Mouse (Mus musculus) liver, embryonic 11.5 days (tissue): ENCODE results near the gene Ralgps1. TPM values are rescaled to one million over a fixed set of nuclear protein-coding genes. Genes with fewer than 3 reads are reported as not detected.

Experiments
- ATAC-seq: fragments of 200-750 bp; cut with Nextera tagmentation; replicated peaks from 2 replicates; pipeline ENCODE4 v1.8.0; 2017; ENCODE audit warnings: moderate number of reproducible peaks, mild to moderate bottlenecking, moderate TSS enrichment, moderate library complexity; ENCODE audit not compliant: low FRiP score
- DNase-seq: peaks from one replicate; pipeline ENCODE4 v3.0.0-alpha.2; 2017; ENCODE audit warnings: low spot score
- H3K27ac ChIP-seq: fragments of 300-500 bp; sonication (generic); 2 replicates; pipeline ENCODE4 v1.5.1; 2014; ENCODE audit warnings: mild to moderate bottlenecking, low read depth, low read length, control low read depth
- H3K27me3 ChIP-seq: fragments of 300-500 bp; sonication (generic); replicated peaks from 2 replicates; pipeline ENCODE4 v1.6.1; 2014; ENCODE audit warnings: low read length, mixed read lengths; ENCODE audit not compliant: control insufficient read depth, insufficient read depth
- H3K36me3 ChIP-seq: fragments of 300-500 bp; sonication (generic); 2 replicates; pipeline ENCODE4 v1.6.1; 2014; ENCODE audit warnings: mild to moderate bottlenecking, low read length, moderate library complexity, mixed read lengths; ENCODE audit not compliant: control insufficient read depth, insufficient read depth
- H3K4me1 ChIP-seq: fragments of 300-500 bp; sonication (generic); replicated peaks from 2 replicates; pipeline ENCODE4 v1.6.1; 2014; ENCODE audit warnings: low read length, mixed read lengths; ENCODE audit not compliant: control insufficient read depth, insufficient read depth
- H3K4me2 ChIP-seq: fragments of 300-500 bp; sonication (generic); 2 replicates; pipeline ENCODE4 v1.6.1; 2014; ENCODE audit warnings: mild to moderate bottlenecking, control low read depth, moderate library complexity
- H3K4me3 ChIP-seq: fragments of 300-500 bp; sonication (generic); 2 replicates; pipeline ENCODE4 v1.5.1; 2014; ENCODE audit warnings: low read depth, low read length, control low read depth
- H3K9ac ChIP-seq: fragments of 300-500 bp; sonication (generic); 2 replicates; pipeline ENCODE4 v1.6.1; 2014; ENCODE audit warnings: low read depth, low read length, control low read depth
- H3K9me3 ChIP-seq: fragments of 300-500 bp; sonication (generic); 2 replicates; pipeline ENCODE4 v1.6.1; 2016; ENCODE audit warnings: low read length, inconsistent platforms, mixed read lengths; ENCODE audit not compliant: control insufficient read depth
- WGBS: fragments of 180-500 bp; shearing (Covaris S2); extraction: QIAGEN DNeasy Blood & Tissue Kit; methylation state at CpG from one replicate; pipeline ENCODE4 v1.1.7; 2014; 5-methylcytosine and 5-hydroxymethylcytosine counted together
- polyA plus RNA-seq: library from polyadenylated mRNA; unstranded; fragments of >200 nt; fragmentation: Nextera tagmentation; extraction: Ambion mirVana; gene quantifications from 2 replicates; pipeline ENCODE4 v1.2.1, GENCODE M21; 2014

Gene Ralgps1
- polyA plus RNA-seq, 1 experiment from 2014 or later = 3.0 TPM

GRCm38 (mm10) chr2:33248549-33248948 is 122.7 kb downstream of the Ralgps1 start:
- ATAC-seq (no peak), DNase-seq (no peak)
- Histone ChIP-seq H3K9me3 (no peaks in the 10 kb centered on the region), H3K4me3 (no peak overlapping the region), H3K27ac (no peak overlapping the region), H3K36me3 (no peaks in the 10 kb centered on the region), H3K9ac (no peak overlapping the region), H3K4me1 (peaks cover 10% of the 10 kb centered on the region), H3K27me3 (no peaks in the 10 kb centered on the region), H3K4me2 (no peak overlapping the region)
- 90% methylated on average over 7 of the region's 7 CpGs for WGBS

- Histone ChIP-seq H3K4me2 (no peak overlapping the region), H3K27me3 (no peaks in the 10 kb centered on the region), H3K36me3 (no peaks in the 10 kb centered on the region), H3K4me1 (peaks cover 7% of the 10 kb centered on the region; the same call in 1 of the 2 replicates), H3K9ac (no peak overlapping the region), H3K4me3 (no peak overlapping the region), H3K27ac (no peak overlapping the region), H3K9me3 (no peaks in the 10 kb centered on the region)
- DNase-seq (no peak), ATAC-seq (no peak)
- WGBS = 76% methylated on average over 5 of the region's 5 CpGs
Measured at GRCm38 (mm10) chr2:33246841-33247240, 124.4 kb downstream of the Ralgps1 start.

- Histone ChIP-seq H3K4me2 (no peak overlapping the region), H3K36me3 (no peaks in the 10 kb centered on the region), H3K4me3 (no peak overlapping the region), H3K4me1 (peaks cover 6% of the 10 kb centered on the region; the same call in 1 of the 2 replicates), H3K9ac (no peak overlapping the region), H3K27me3 (no peaks in the 10 kb centered on the region), H3K9me3 (no peaks in the 10 kb centered on the region), H3K27ac (no peak overlapping the region)
- ATAC-seq (no peak), DNase-seq (no peak)
Measured at GRCm38 (mm10) chr2:33245350-33245749, 125.9 kb downstream of the Ralgps1 start.

- DNase-seq = no peak
- Histone ChIP-seq H3K27me3 (no peaks in the 10 kb centered on the region), H3K36me3 (no peaks in the 10 kb centered on the region), H3K4me3 (no peak overlapping the region), H3K9me3 (no peaks in the 10 kb centered on the region), H3K27ac (no peak overlapping the region), H3K9ac (no peak overlapping the region), H3K4me2 (no peak overlapping the region), H3K4me1 (peaks cover 2% of the 10 kb centered on the region; the same call in 1 of the 2 replicates)
- no peak for ATAC-seq
- 73% methylated on average over 6 of the region's 6 CpGs for WGBS
Measured at GRCm38 (mm10) chr2:33244880-33245279, 126.4 kb downstream of the Ralgps1 start.

GRCm38 (mm10) chr2:33237581-33237980 is 133.7 kb downstream of the Ralgps1 start:
- Histone ChIP-seq H3K9me3 (no peaks in the 10 kb centered on the region), H3K27me3 (no peaks in the 10 kb centered on the region), H3K9ac (no peak overlapping the region), H3K36me3 (no peaks in the 10 kb centered on the region), H3K4me1 (no peaks in the 10 kb centered on the region), H3K4me2 (no peak overlapping the region), H3K27ac (no peak overlapping the region), H3K4me3 (no peak overlapping the region)
- ATAC-seq (no peak), DNase-seq (no peak)
- WGBS = 87% methylated on average over 6 of the region's 6 CpGs

GRCm38 (mm10) chr2:33234848-33235247 is 136.4 kb downstream of the Ralgps1 start:
- ATAC-seq = no peak
- H3K36me3 ChIP-seq = no peaks in the 10 kb centered on the region
- no peak overlapping the region for H3K9ac ChIP-seq
- H3K27ac ChIP-seq = no peak overlapping the region
- no peak overlapping the region for H3K4me3 ChIP-seq
- no peak overlapping the region for H3K4me2 ChIP-seq
- H3K27me3 ChIP-seq = no peaks in the 10 kb centered on the region
- DNase-seq = no peak
- WGBS = 82% methylated on average over 4 of the region's 4 CpGs
- no peaks in the 10 kb centered on the region for H3K9me3 ChIP-seq
- no peaks in the 10 kb centered on the region for H3K4me1 ChIP-seq

- 78% methylated on average over 5 of the region's 5 CpGs for WGBS
- Histone ChIP-seq H3K36me3 (no peaks in the 10 kb centered on the region), H3K9ac (no peak overlapping the region), H3K27ac (no peak overlapping the region), H3K9me3 (no peaks in the 10 kb centered on the region), H3K27me3 (no peaks in the 10 kb centered on the region), H3K4me2 (no peak overlapping the region), H3K4me3 (no peak overlapping the region), H3K4me1 (no peaks in the 10 kb centered on the region)
- DNase-seq (no peak), ATAC-seq (no peak)
Measured at GRCm38 (mm10) chr2:33233856-33234255, 137.4 kb downstream of the Ralgps1 start.

- H3K4me1 ChIP-seq = no peaks in the 10 kb centered on the region
- no peak for ATAC-seq
Measured at GRCm38 (mm10) chr2:33232782-33233570, 138.3 kb downstream of the Ralgps1 start.

GRCm38 (mm10) chr2:33231788-33232187 is 139.5 kb downstream of the Ralgps1 start:
- Histone ChIP-seq H3K4me3 (no peak overlapping the region), H3K27ac (no peak overlapping the region), H3K4me2 (no peak overlapping the region), H3K4me1 (no peaks in the 10 kb centered on the region), H3K9me3 (no peaks in the 10 kb centered on the region), H3K27me3 (no peaks in the 10 kb centered on the region), H3K36me3 (no peaks in the 10 kb centered on the region), H3K9ac (no peak overlapping the region)
- 75% methylated on average over 2 of the region's 2 CpGs for WGBS
- ATAC-seq (no peak), DNase-seq (no peak)

More at GRCm38 (mm10) chr2:33232782-33233570, 138.3 kb downstream of the Ralgps1 start:
- Histone ChIP-seq H3K36me3 (no peaks in the 10 kb centered on the region), H3K4me2 (no peak overlapping the region), H3K27ac (no peak overlapping the region), H3K27me3 (no peaks in the 10 kb centered on the region), H3K9ac (no peak overlapping the region), H3K4me3 (no peak overlapping the region), H3K9me3 (no peaks in the 10 kb centered on the region)
- WGBS = 71% methylated on average over 6 of the region's 6 CpGs
- DNase-seq = no peak
